Mouse (Mus musculus): ENCODE results near the gene Neu1. TPM values are rescaled to one million over a fixed set of nuclear protein-coding genes. Genes with fewer than 3 reads are reported as not detected.

Neu1 gene
- total and polyA plus RNA-seq, 3 experiments = 14.5 to 22.0 (median 14.5) TPM

GRCm38 (mm10) chr17:34911945-34912351, 19.1 kb upstream of the Neu1 start:
- H3K9ac ChIP-seq (ENCODE audit: low read depth, low read length) = no peak overlapping the region
- no peaks in the 10 kb centered on the region for H3K79me2 ChIP-seq (replicated peaks; ENCODE audit: control insufficient read depth, insufficient read depth, low read length)
- DNase-seq = peak; percentile 74 to 84
- no peaks in the 10 kb centered on the region for H3K36me3 ChIP-seq (ENCODE audit: control insufficient read depth, insufficient read depth, low read length)
- H3K4me1 ChIP-seq (ENCODE audit: control insufficient read depth, insufficient read depth, low read length) = no peaks in the 10 kb centered on the region
- no peak overlapping the region for H3K4me3 ChIP-seq
- no peak overlapping the region for H3K27ac ChIP-seq
- TF ChIP-seq CTCF (IDR thresholded peaks at IDR 0.05) (peak; percentile 87), EP300 (IDR thresholded peaks at IDR 0.05; ENCODE audit: insufficient read depth, low read depth, low read length) (peak; percentile 78; the same call in 1 of the 2 replicates), POLR2A (IDR thresholded peaks at IDR 0.05; ENCODE audit: insufficient read depth, low read depth, low read length) (no peak)
- intact Hi-C loops (cut with DNase I) = loop anchor here (1.0 kb wide), 1 partner anchor 56 kb away; no protein-coding TSS in a partner anchor
- 56% methylated on average over 5 of the region's 5 CpGs for WGBS
- H3K27me3 ChIP-seq (ENCODE audit: control insufficient read depth, insufficient read depth, low read length) = no peaks in the 10 kb centered on the region

GRCm38 (mm10) chr17:34913930-34914665, 17.0 kb upstream of the Neu1 start, which contains the start of gene Slc44a4:
TSS of gene Slc44a4 (plus strand) at chr17:34914466.
- no peak for TF ChIP-seq EP300 (IDR thresholded peaks at IDR 0.05; ENCODE audit: insufficient read depth, low read depth, low read length)
- TF ChIP-seq CTCF (IDR thresholded peaks at IDR 0.05) = no peak
- no peak for TF ChIP-seq POLR2A (IDR thresholded peaks at IDR 0.05; ENCODE audit: insufficient read depth, low read depth, low read length)
- Histone ChIP-seq H3K27ac (no peak within 1 kb of the TSS), H3K4me1 (ENCODE audit: control insufficient read depth, insufficient read depth, low read length) (no peaks in the 10 kb centered on the region), H3K4me3 (no peak within 1 kb of the TSS), H3K9ac (ENCODE audit: low read depth, low read length) (no peak within 1 kb of the TSS), H3K36me3 (ENCODE audit: control insufficient read depth, insufficient read depth, low read length) (no peaks in the 10 kb centered on the region), H3K27me3 (ENCODE audit: control insufficient read depth, insufficient read depth, low read length) (no peaks in the 10 kb centered on the region), H3K79me2 (replicated peaks; ENCODE audit: control insufficient read depth, insufficient read depth, low read length) (no peaks in the 10 kb centered on the region)
- WGBS = 51% methylated on average over 18 of the region's 18 CpGs
- DNase-seq = no peak
- intact Hi-C loops (cut with DNase I) = no loop called here

GRCm38 (mm10) chr17:34915410-34915831, 15.6 kb upstream of the Neu1 start:
- DNase-seq = peak in 1 of 2 experiments; percentile 18
- Histone ChIP-seq H3K79me2 (replicated peaks; ENCODE audit: control insufficient read depth, insufficient read depth, low read length) (no peaks in the 10 kb centered on the region), H3K4me3 (no peak overlapping the region), H3K9ac (ENCODE audit: low read depth, low read length) (no peak overlapping the region), H3K36me3 (ENCODE audit: control insufficient read depth, insufficient read depth, low read length) (no peaks in the 10 kb centered on the region), H3K27me3 (ENCODE audit: control insufficient read depth, insufficient read depth, low read length) (no peaks in the 10 kb centered on the region), H3K27ac (no peak overlapping the region), H3K4me1 (ENCODE audit: control insufficient read depth, insufficient read depth, low read length) (no peaks in the 10 kb centered on the region)
- WGBS = 34% methylated on average over 11 of the region's 11 CpGs
- TF ChIP-seq POLR2A (IDR thresholded peaks at IDR 0.05; ENCODE audit: insufficient read depth, low read depth, low read length) (no peak), CTCF (IDR thresholded peaks at IDR 0.05) (peak; percentile 51)
- intact Hi-C loops (cut with DNase I) = no loop called here

- Histone ChIP-seq H3K27ac (no peak overlapping the region), H3K36me3 (ENCODE audit: control insufficient read depth, insufficient read depth, low read length) (no peaks in the 10 kb centered on the region), H3K9ac (ENCODE audit: low read depth, low read length) (no peak overlapping the region), H3K79me2 (replicated peaks; ENCODE audit: control insufficient read depth, insufficient read depth, low read length) (no peaks in the 10 kb centered on the region), H3K4me3 (no peak overlapping the region), H3K4me1 (ENCODE audit: control insufficient read depth, insufficient read depth, low read length) (no peaks in the 10 kb centered on the region), H3K27me3 (ENCODE audit: control insufficient read depth, insufficient read depth, low read length) (no peaks in the 10 kb centered on the region)
- DNase-seq = no peak
- intact Hi-C loops (cut with DNase I) = no loop called here
- TF ChIP-seq POLR2A (IDR thresholded peaks at IDR 0.05; ENCODE audit: insufficient read depth, low read depth, low read length) (no peak), CTCF (IDR thresholded peaks at IDR 0.05) (no peak), EP300 (IDR thresholded peaks at IDR 0.05; ENCODE audit: insufficient read depth, low read depth, low read length) (no peak)
- WGBS = 87% methylated on average over 5 of the region's 5 CpGs
Observed at GRCm38 (mm10) chr17:34916316-34916715, 14.7 kb upstream of the Neu1 start.

- no peaks in the 10 kb centered on the region for H3K36me3 ChIP-seq (ENCODE audit: control insufficient read depth, insufficient read depth, low read length)
- H3K27ac ChIP-seq = no peak overlapping the region
- TF ChIP-seq POLR2A (IDR thresholded peaks at IDR 0.05; ENCODE audit: insufficient read depth, low read depth, low read length) (no peak), EP300 (IDR thresholded peaks at IDR 0.05; ENCODE audit: insufficient read depth, low read depth, low read length) (no peak), CTCF (IDR thresholded peaks at IDR 0.05) (no peak)
- no peak overlapping the region for H3K4me3 ChIP-seq
- H3K79me2 ChIP-seq (replicated peaks; ENCODE audit: control insufficient read depth, insufficient read depth, low read length) = no peaks in the 10 kb centered on the region
- intact Hi-C loops (cut with DNase I) = no loop called here
- no peak for DNase-seq
- 57% methylated on average over 9 of the region's 9 CpGs for WGBS
- no peaks in the 10 kb centered on the region for H3K4me1 ChIP-seq (ENCODE audit: control insufficient read depth, insufficient read depth, low read length)
- no peak overlapping the region for H3K9ac ChIP-seq (ENCODE audit: low read depth, low read length)
- H3K27me3 ChIP-seq (ENCODE audit: control insufficient read depth, insufficient read depth, low read length) = no peaks in the 10 kb centered on the region
Observed at GRCm38 (mm10) chr17:34917188-34917587, 13.9 kb upstream of the Neu1 start.

GRCm38 (mm10) chr17:34922939-34923338, 8.1 kb upstream of the Neu1 start:
- Histone ChIP-seq H3K4me1 (ENCODE audit: control insufficient read depth, insufficient read depth, low read length) (no peaks in the 10 kb centered on the region), H3K9ac (ENCODE audit: low read depth, low read length) (no peak overlapping the region), H3K4me3 (no peak overlapping the region), H3K27ac (no peak overlapping the region), H3K27me3 (ENCODE audit: control insufficient read depth, insufficient read depth, low read length) (no peaks in the 10 kb centered on the region), H3K36me3 (ENCODE audit: control insufficient read depth, insufficient read depth, low read length) (no peaks in the 10 kb centered on the region), H3K79me2 (replicated peaks; ENCODE audit: control insufficient read depth, insufficient read depth, low read length) (no peaks in the 10 kb centered on the region)
- intact Hi-C loops (cut with DNase I) = no loop called here
- 42% methylated on average over 6 of the region's 6 CpGs for WGBS
- TF ChIP-seq EP300 (IDR thresholded peaks at IDR 0.05; ENCODE audit: insufficient read depth, low read depth, low read length) = no peak
- no peak for TF ChIP-seq POLR2A (IDR thresholded peaks at IDR 0.05; ENCODE audit: insufficient read depth, low read depth, low read length)
- peak; percentile 39 for TF ChIP-seq CTCF (IDR thresholded peaks at IDR 0.05)
- no peak for DNase-seq
